Mouse (Mus musculus) gastrocnemius, postnatal 36 days (tissue): ENCODE results near the gene Rps6ka3. TPM values are rescaled to one million over a fixed set of nuclear protein-coding genes. Genes with fewer than 3 reads are reported as not detected.

Experiments used
- DNase-seq, 2 experiments: peaks; one replicate each; pipeline ENCODE4 v3.0.0; 2022
- intact Hi-C: fragments of 180-260 bp; cut with DNase I; formaldehyde crosslinking; loops from one replicate; pipeline ENCODE4 v1.15.1; 2025
- total RNA-seq, 2 experiments: library from RNA; stranded (reverse); gene quantifications; 2 replicates each; pipeline ENCODE4 v1.2.3; 2021

The Rps6ka3 gene
- total RNA-seq, 2 experiments from 2014 or later, result 55.3 to 57.4 TPM

GRCm38 (mm10) chrX:159302349-159303311 lies 92.5 kb downstream of the Rps6ka3 start:
- intact Hi-C loops, result no loop called here
- DNase-seq, result no peak

- intact Hi-C loops, result no loop called here
- no peak for DNase-seq
Observed at GRCm38 (mm10) chrX:159315293-159315692, 105.2 kb downstream of the Rps6ka3 start.

- intact Hi-C loops, result no loop called here
- DNase-seq, result peak; percentile 46 to 55
Observed at GRCm38 (mm10) chrX:159321342-159321741, 111.2 kb downstream of the Rps6ka3 start.

GRCm38 (mm10) chrX:159364506-159364905 lies 154.4 kb downstream of the Rps6ka3 start:
- intact Hi-C loops, result no loop called here
- no peak for DNase-seq

- intact Hi-C loops, result no loop called here
- DNase-seq, result peak; percentile 48 to 64
Observed at GRCm38 (mm10) chrX:159371831-159372752, 162.0 kb downstream of the Rps6ka3 start, which contains the start of gene Eif1ax. Gene Eif1ax (plus strand): TSS chrX:159372178.

- intact Hi-C loops, result no loop called here
- no peak for DNase-seq
Observed at GRCm38 (mm10) chrX:159372753-159373144, 162.6 kb downstream of the Rps6ka3 start.

- DNase-seq, result no peak
- intact Hi-C loops, result no loop called here
Observed at GRCm38 (mm10) chrX:159387105-159387504, 177.0 kb downstream of the Rps6ka3 start.

- DNase-seq, result no peak
- intact Hi-C loops, result no loop called here
Observed at GRCm38 (mm10) chrX:159388953-159389352, 178.8 kb downstream of the Rps6ka3 start.

GRCm38 (mm10) chrX:159390347-159390962 lies 180.3 kb downstream of the Rps6ka3 start:
- no peak for DNase-seq

GRCm38 (mm10) chrX:159391239-159391638 lies 181.1 kb downstream of the Rps6ka3 start:
- intact Hi-C loops, result no loop called here
- DNase-seq, result no peak

More at GRCm38 (mm10) chrX:159390347-159390962, 180.3 kb downstream of the Rps6ka3 start:
- intact Hi-C loops, result no loop called here

- intact Hi-C loops, result no loop called here
- no peak for DNase-seq
Observed at GRCm38 (mm10) chrX:159409253-159409652, 199.1 kb downstream of the Rps6ka3 start.

- intact Hi-C loops, result loop anchor here (10.0 kb wide), 1 partner anchor 949 kb away; no protein-coding TSS in a partner anchor
- no peak for DNase-seq
Observed at GRCm38 (mm10) chrX:159414130-159414828, 204.2 kb downstream of the Rps6ka3 start, which contains the start of gene Map7d2. Gene Map7d2 (plus strand): TSS chrX:159414572.

GRCm38 (mm10) chrX:159414829-159415673 lies 204.9 kb downstream of the Rps6ka3 start:
- DNase-seq, result no peak
- intact Hi-C loops, result loop anchor here (10.0 kb wide), 1 partner anchor 950 kb away; no protein-coding TSS in a partner anchor

Other genes starting within 250 kb of the Rps6ka3 start
- gene Eif1ax, start 161.9 kb downstream of the Rps6ka3 start, total RNA-seq, result 10 to 100 TPM; 77.3 to 79.3 TPM
- gene Map7d2, start 204.3 kb downstream of the Rps6ka3 start, total RNA-seq, result under 1 TPM; 0.08 to 0.69 TPM